ENCODE assay signal across 10 mouse cellular contexts in the genomic region with DNA sequence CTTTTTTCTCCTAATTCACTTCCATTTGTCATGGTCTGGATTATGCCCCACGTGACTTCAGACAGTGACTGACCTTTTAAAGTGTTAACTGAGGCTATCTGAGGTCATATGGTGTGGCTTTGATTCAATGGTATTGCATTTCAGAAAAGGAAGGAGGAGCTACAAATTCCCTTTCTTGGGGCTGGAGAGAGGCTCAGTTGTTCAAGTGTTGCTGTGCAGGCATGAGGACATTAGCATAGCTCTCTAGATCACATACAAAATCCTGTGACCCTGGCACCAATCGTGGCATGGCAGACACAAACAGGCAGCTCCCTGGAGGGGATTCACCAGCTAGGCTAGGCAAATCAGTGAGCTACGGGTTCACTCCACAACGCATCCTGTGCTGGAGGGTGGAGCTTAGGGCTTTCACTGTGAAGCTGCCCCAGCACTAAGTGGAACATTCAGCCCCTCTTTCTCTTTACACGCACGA.
DNase-seq lines count a peak whose midpoint lies in the region; ATAC-seq and TF ChIP-seq lines count a peak whose summit lies in the region.
"Had no signal": no experiment of that assay in that cellular context is flagged by ENCODE, and none has a peak within 500 bp of the region (broad histone marks: within the 10 kb centered on the region; RNA-seq: fewer than 3 reads in every experiment).

No protein-coding gene starts in this region.

- TF ChIP-seq CTCF in midbrain, postnatal 0 days (IDR thresholded peaks at IDR 0.05): no peak

- no peaks in the 10 kb centered on the region for H3K9me3 ChIP-seq in intestine, embryonic 15.5 days
- H3K9me3 ChIP-seq in intestine, embryonic 16.5 days (ENCODE audit: control insufficient read depth, low read length): no peaks in the 10 kb centered on the region
- no peaks in the 10 kb centered on the region for H3K9me3 ChIP-seq in hindbrain, embryonic 12.5 days (replicated peaks)
- no peaks in the 10 kb centered on the region for H3K9me3 ChIP-seq in midbrain, postnatal 0 days (ENCODE audit: low read length)
- H3K9me3 ChIP-seq: lung, embryonic 15.5 days had no signal

- no peaks in the 10 kb centered on the region for H3K36me3 ChIP-seq in intestine, embryonic 15.5 days
- H3K36me3 ChIP-seq in intestine, embryonic 16.5 days (ENCODE audit: control insufficient read depth, insufficient read depth, low read length): no peaks in the 10 kb centered on the region
- H3K36me3 ChIP-seq in hindbrain, embryonic 12.5 days: no peaks in the 10 kb centered on the region
- H3K36me3 ChIP-seq in midbrain, postnatal 0 days (ENCODE audit: insufficient read depth, low read length): no peaks in the 10 kb centered on the region
- H3K36me3 ChIP-seq: lung, embryonic 15.5 days had no signal

- no peak overlapping the region for H3K4me2 ChIP-seq in intestine, embryonic 15.5 days (replicated peaks)
- H3K4me2 ChIP-seq in intestine, embryonic 16.5 days (ENCODE audit: low read depth, low read length): no peak overlapping the region
- no peak overlapping the region for H3K4me2 ChIP-seq in hindbrain, embryonic 12.5 days (replicated peaks)
- H3K4me2 ChIP-seq in midbrain, postnatal 0 days (ENCODE audit: low read depth, low read length, poor library complexity, severe bottlenecking): 0 out of 2 replicates have a peak overlapping the region, but pooled peaks have one; percentile 4
- H3K4me2 ChIP-seq: lung, embryonic 15.5 days had no signal

- peak; percentile 60 for DNase-seq in ZHBTc4 (ENCODE audit: low read depth, low spot score)
- DNase-seq in midbrain, postnatal 0 days (ENCODE audit: low spot score): no peak
- DNase-seq in urinary bladder, postnatal 4 days (ENCODE audit: low spot score in 2 of 2): no peak
- DNase-seq in kidney, postnatal 25 days: no peak
- DNase-seq in urinary bladder, adult 18-20 months (ENCODE audit: low spot score in 2 of 2): no peak

- no peak overlapping the region for H3K9ac ChIP-seq in intestine, embryonic 15.5 days
- no peak overlapping the region for H3K9ac ChIP-seq in intestine, embryonic 16.5 days (ENCODE audit: low read depth, low read length)
- no peak overlapping the region for H3K9ac ChIP-seq in hindbrain, embryonic 12.5 days
- H3K9ac ChIP-seq in midbrain, postnatal 0 days (replicated peaks; ENCODE audit: low read length, poor library complexity, severe bottlenecking): no peak overlapping the region
- H3K9ac ChIP-seq: lung, embryonic 15.5 days had no signal

- no peak overlapping the region for H3K27ac ChIP-seq in intestine, embryonic 15.5 days
- H3K27ac ChIP-seq in intestine, embryonic 16.5 days (ENCODE audit: low read length): no peak overlapping the region
- H3K27ac ChIP-seq in hindbrain, embryonic 12.5 days: no peak overlapping the region
- H3K27ac ChIP-seq in midbrain, postnatal 0 days (ENCODE audit: low read depth, low read length): no peak overlapping the region
- H3K27ac ChIP-seq: lung, embryonic 15.5 days had no signal

- H3K4me3 ChIP-seq in intestine, embryonic 15.5 days (replicated peaks): no peak overlapping the region
- no peak overlapping the region for H3K4me3 ChIP-seq in intestine, embryonic 16.5 days (ENCODE audit: low read length)
- H3K4me3 ChIP-seq in hindbrain, embryonic 12.5 days: no peak overlapping the region
- no peak overlapping the region for H3K4me3 ChIP-seq in midbrain, postnatal 0 days (ENCODE audit: low read depth, low read length)
- H3K4me3 ChIP-seq: erythroblast, embryonic 14.5 days; lung, embryonic 15.5 days had no signal

- peak; percentile 25; the same call in 1 of the 2 replicates for ATAC-seq in intestine, embryonic 15.5 days
- ATAC-seq in intestine, embryonic 16.5 days: no peak
- ATAC-seq in hindbrain, embryonic 12.5 days (ENCODE audit: low FRiP score): peak; percentile 63
- ATAC-seq in midbrain, postnatal 0 days (ENCODE audit: low FRiP score): peak; percentile 56

- no peaks in the 10 kb centered on the region for H3K4me1 ChIP-seq in intestine, embryonic 15.5 days (replicated peaks)
- peaks cover 4% of the 10 kb centered on the region; the same call in 1 of the 2 replicates for H3K4me1 ChIP-seq in intestine, embryonic 16.5 days (ENCODE audit: control insufficient read depth, insufficient read depth, low read length)
- peaks cover 17% of the 10 kb centered on the region for H3K4me1 ChIP-seq in hindbrain, embryonic 12.5 days
- 0 out of 2 replicates have a peak, but pooled peaks cover 4% of the 10 kb centered on the region for H3K4me1 ChIP-seq in midbrain, postnatal 0 days (ENCODE audit: insufficient read depth, low read length)

- 9% methylated on average over 6 of the region's 6 CpGs for WGBS in intestine, embryonic 15.5 days
- 13% methylated on average over 6 of the region's 6 CpGs for WGBS in intestine, embryonic 16.5 days
- 6% methylated on average over 6 of the region's 6 CpGs for WGBS in hindbrain, embryonic 12.5 days
- 5% methylated on average over 6 of the region's 6 CpGs for WGBS in midbrain, postnatal 0 days

- H3K27me3 ChIP-seq in intestine, embryonic 15.5 days (replicated peaks): no peaks in the 10 kb centered on the region
- H3K27me3 ChIP-seq in intestine, embryonic 16.5 days (replicated peaks; ENCODE audit: control insufficient read depth, insufficient read depth, low read length): no peaks in the 10 kb centered on the region
- no peaks in the 10 kb centered on the region for H3K27me3 ChIP-seq in hindbrain, embryonic 12.5 days
- no peaks in the 10 kb centered on the region for H3K27me3 ChIP-seq in midbrain, postnatal 0 days (ENCODE audit: insufficient read depth, low read length)
- H3K27me3 ChIP-seq: lung, embryonic 15.5 days had no signal
